Mouse (Mus musculus): ENCODE measurements at regions not wholly inside any gene's neighbourhood (a gene's known extent, or its start where the extent isn't known, plus 50 kb on each side); places are given as distances from the start of the nearest gene placed in this dataset.

- Histone ChIP-seq H3K27ac (ENCODE audit: insufficient read depth, low read depth) (0 out of 2 replicates have a peak overlapping the region, but pooled peaks have one; percentile 70), H3K9me3 (replicated peaks; ENCODE audit: low read length) (no peaks in the 10 kb centered on the region), H3K4me2 (ENCODE audit: insufficient read depth, low read depth, poor library complexity, severe bottlenecking) (no peak overlapping the region), H3K4me1 (ENCODE audit: control insufficient read depth in 1 of 2, insufficient read depth in 2 of 2) (peaks cover 24 to 62% of the 10 kb centered on the region in 2 experiments), H3K27me3 (replicated peaks) (no peaks in the 10 kb centered on the region), H3K4me3 (replicated peaks in 1 of 3; ENCODE audit: low read depth in 2 of 3, low read length in 2 of 3, poor library complexity in 1 of 3) (no peak overlapping the region), H3K79me2 (replicated peaks; ENCODE audit: control insufficient read depth, extremely low read depth, insufficient read depth, poor library complexity, severe bottlenecking) (peaks cover 8% of the 10 kb centered on the region), H3K9ac (ENCODE audit: insufficient read depth, low read depth) (no peak overlapping the region; the same call in 1 of the 2 replicates), H3K36me3 (replicated peaks in 1 of 2; ENCODE audit: control insufficient read depth in 1 of 2, insufficient read depth in 1 of 2, low read length in 1 of 2) (peaks cover 10 to 22% of the 10 kb centered on the region in 2 experiments)
- TF ChIP-seq CHD1 (IDR thresholded peaks at IDR 0.05; ENCODE audit: low read depth, low read length) (peak; percentile 67; the same call in 1 of the 2 replicates), MAZ (IDR thresholded peaks at IDR 0.05; ENCODE audit: low read depth, low read length) (no peak), TCF12 (IDR thresholded peaks at IDR 0.05; ENCODE audit: low read depth, low read length) (no peak), HCFC1 (IDR thresholded peaks at IDR 0.05; ENCODE audit: low read depth, low read length) (no peak), CHD2 (IDR thresholded peaks at IDR 0.05; ENCODE audit: low read length) (peak; percentile 69), JUND (conservative IDR thresholded peaks at IDR 0.05; ENCODE audit: low read depth, low read length) (no peak)
- in situ Hi-C loops (cut with MboI; ENCODE audit: low pct_ligation_motif_present, low pct_unique_long_range_greater_than_20kb, low sequenced_read_pairs) = loop anchor here (5.0 to 10.0 kb wide), 2 partner anchors 33 to 56 kb away; no protein-coding TSS in a partner anchor
- no peak for DNase-seq (ENCODE audit: extremely low read depth)
- dilution Hi-C loops (cut with MboI; ENCODE audit: extremely low pct_ligation_motif_present, extremely low pct_unique_long_range_greater_than_20kb, low sequenced_read_pairs) = no loop called here
These were observed 183.5 kb downstream of the Hira start for GRCm38 (mm10) chr16:19060343-19060742.

GRCm38 (mm10) chr16:19061796-19062195, 185.0 kb downstream of the Hira start:
- Histone ChIP-seq H3K4me3 (replicated peaks in 1 of 3; ENCODE audit: low read depth in 2 of 3, low read length in 2 of 3, poor library complexity in 1 of 3) (peak overlapping the region; percentile 42 to 51 (median 49)), H3K36me3 (replicated peaks in 1 of 2; ENCODE audit: control insufficient read depth in 1 of 2, insufficient read depth in 1 of 2, low read length in 1 of 2) (peaks cover 12 to 22% of the 10 kb centered on the region in 2 experiments), H3K9ac (ENCODE audit: insufficient read depth, low read depth) (peak overlapping the region; percentile 75), H3K27ac (ENCODE audit: insufficient read depth, low read depth) (peak overlapping the region; percentile 98), H3K4me1 (ENCODE audit: control insufficient read depth in 1 of 2, insufficient read depth in 2 of 2) (peaks cover 24 to 77% of the 10 kb centered on the region in 2 experiments), H3K9me3 (replicated peaks; ENCODE audit: low read length) (no peaks in the 10 kb centered on the region), H3K4me2 (ENCODE audit: insufficient read depth, low read depth, poor library complexity, severe bottlenecking) (peak overlapping the region; percentile 69), H3K27me3 (replicated peaks) (no peaks in the 10 kb centered on the region), H3K79me2 (replicated peaks; ENCODE audit: control insufficient read depth, extremely low read depth, insufficient read depth, poor library complexity, severe bottlenecking) (peaks cover 22% of the 10 kb centered on the region)
- dilution Hi-C loops (cut with MboI; ENCODE audit: extremely low pct_ligation_motif_present, extremely low pct_unique_long_range_greater_than_20kb, low sequenced_read_pairs) (no loop called here), in situ Hi-C loops (cut with MboI; ENCODE audit: low pct_ligation_motif_present, low pct_unique_long_range_greater_than_20kb, low sequenced_read_pairs) (loop anchor here (5.0 to 10.0 kb wide), 2 partner anchors 34 to 57 kb away; no protein-coding TSS in a partner anchor)
- TF ChIP-seq ZNF384 (IDR thresholded peaks at IDR 0.05; ENCODE audit: low read depth, low read length) = no peak
- no peak for TF ChIP-seq CHD2 (IDR thresholded peaks at IDR 0.05; ENCODE audit: low read length)
- no peak for TF ChIP-seq JUND (conservative IDR thresholded peaks at IDR 0.05; ENCODE audit: low read depth, low read length)
- TF ChIP-seq ZMIZ1 (IDR thresholded peaks at IDR 0.05; ENCODE audit: low read depth, low read length) = no peak
- peak; percentile 34; the same call in 1 of the 2 replicates for TF ChIP-seq POLR2A (IDR thresholded peaks at IDR 0.05; ENCODE audit: low read depth, low read length)
- DNase-seq (ENCODE audit: extremely low read depth) = no peak

- Histone ChIP-seq H3K4me1 (ENCODE audit: control insufficient read depth in 1 of 2, insufficient read depth in 2 of 2) (peaks cover 22 to 86% of the 10 kb centered on the region in 2 experiments), H3K9me3 (replicated peaks; ENCODE audit: low read length) (no peaks in the 10 kb centered on the region), H3K27ac (ENCODE audit: insufficient read depth, low read depth) (peak overlapping the region; percentile 98), H3K4me3 (replicated peaks in 1 of 3; ENCODE audit: low read depth in 2 of 3, low read length in 2 of 3, poor library complexity in 1 of 3) (peak overlapping the region; percentile 42 to 51 (median 49)), H3K36me3 (replicated peaks in 1 of 2; ENCODE audit: control insufficient read depth in 1 of 2, insufficient read depth in 1 of 2, low read length in 1 of 2) (peaks cover 12 to 22% of the 10 kb centered on the region in 2 experiments), H3K4me2 (ENCODE audit: insufficient read depth, low read depth, poor library complexity, severe bottlenecking) (peak overlapping the region; percentile 69), H3K79me2 (replicated peaks; ENCODE audit: control insufficient read depth, extremely low read depth, insufficient read depth, poor library complexity, severe bottlenecking) (peaks cover 22% of the 10 kb centered on the region), H3K27me3 (replicated peaks) (no peaks in the 10 kb centered on the region), H3K9ac (ENCODE audit: insufficient read depth, low read depth) (peak overlapping the region; percentile 75)
- no peak for DNase-seq (ENCODE audit: extremely low read depth)
- in situ Hi-C loops (cut with MboI; ENCODE audit: low pct_ligation_motif_present, low pct_unique_long_range_greater_than_20kb, low sequenced_read_pairs) = loop anchor here (5.0 to 10.0 kb wide), 2 partner anchors 35 to 58 kb away; no protein-coding TSS in a partner anchor
- dilution Hi-C loops (cut with MboI; ENCODE audit: extremely low pct_ligation_motif_present, extremely low pct_unique_long_range_greater_than_20kb, low sequenced_read_pairs) = no loop called here
- TF ChIP-seq CHD1 (IDR thresholded peaks at IDR 0.05; ENCODE audit: low read depth, low read length) = peak; percentile 98
- 0 out of 2 replicates have a peak, but pooled peaks have one; percentile 8 for TF ChIP-seq USF2 (conservative IDR thresholded peaks at IDR 0.05; ENCODE audit: low read depth, low read length)
- TF ChIP-seq UBTF (IDR thresholded peaks at IDR 0.05; ENCODE audit: low read depth, low read length) = peak; percentile 80; the same call in 1 of the 2 replicates
- TF ChIP-seq RCOR1 (conservative IDR thresholded peaks at IDR 0.05; ENCODE audit: low read depth, low read length) = peak; percentile 35; the same call in 1 of the 2 replicates
- no peak for TF ChIP-seq ZKSCAN1 (IDR thresholded peaks at IDR 0.05; ENCODE audit: borderline replicate concordance, low read depth, low read length)
- TF ChIP-seq MXI1 (IDR thresholded peaks at IDR 0.05; ENCODE audit: low read depth, low read length) = 0 out of 2 replicates have a peak, but pooled peaks have one; percentile 25
- no peak for TF ChIP-seq RAD21 (IDR thresholded peaks at IDR 0.05; ENCODE audit: low read depth, low read length)
- peak; percentile 57 for TF ChIP-seq ZMIZ1 (IDR thresholded peaks at IDR 0.05; ENCODE audit: low read depth, low read length)
- peak; percentile 49; the same call in 1 of the 2 replicates for TF ChIP-seq MAX (IDR thresholded peaks at IDR 0.05; ENCODE audit: low read length)
- TF ChIP-seq MAFK (IDR thresholded peaks at IDR 0.05; ENCODE audit: insufficient replicate concordance, low read length) = no peak
- no peak for TF ChIP-seq CTCF (conservative IDR thresholded peaks at IDR 0.05 in 1 of 2, IDR thresholded peaks at IDR 0.05 in 1 of 2; ENCODE audit: low read depth in 2 of 2, low read length in 2 of 2)
- no peak for TF ChIP-seq JUN (IDR thresholded peaks at IDR 0.05; ENCODE audit: insufficient read depth, low read depth, low read length)
- no peak for TF ChIP-seq JUND (conservative IDR thresholded peaks at IDR 0.05; ENCODE audit: low read depth, low read length)
- peak; percentile 44; the same call in 1 of the 2 replicates for TF ChIP-seq TCF12 (IDR thresholded peaks at IDR 0.05; ENCODE audit: low read depth, low read length)
- no peak for TF ChIP-seq GABPA (IDR thresholded peaks at IDR 0.05; ENCODE audit: insufficient replicate concordance, low read depth, low read length)
- peak; percentile 87 for TF ChIP-seq SIN3A (IDR thresholded peaks at IDR 0.05; ENCODE audit: low read length)
These were observed 185.9 kb downstream of the Hira start for GRCm38 (mm10) chr16:19062557-19063400.

Data from CH12.LX (cell line).